Mouse (Mus musculus): ENCODE measurements at regions not wholly inside any gene's neighbourhood (a gene's known extent, or its start where the extent isn't known, plus 50 kb on each side); places are given as distances from the start of the nearest gene placed in this dataset.

DNA sequence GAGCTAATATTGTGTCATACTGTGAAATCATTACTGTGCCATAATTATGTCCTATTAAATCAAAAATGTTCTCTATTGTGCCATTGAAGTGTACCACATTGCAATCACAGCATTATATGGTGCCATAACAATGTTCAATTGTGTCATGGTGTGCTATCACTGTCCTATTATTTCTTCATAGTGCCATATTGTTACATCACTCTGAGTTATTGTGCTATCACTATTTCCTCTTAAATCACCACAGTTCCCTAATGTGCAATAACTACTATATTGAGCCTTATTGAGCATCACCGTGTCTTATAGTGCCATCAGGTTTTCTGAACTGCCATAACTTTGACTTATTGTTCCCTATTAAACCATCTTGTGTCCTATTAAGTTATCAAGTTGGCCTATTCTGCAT lies 299.7 kb downstream of the Slco6d1 start:
- TF ChIP-seq POLR2A (IDR thresholded peaks at IDR 0.05; ENCODE audit: extremely low read depth, insufficient read depth, low read length) (no peak), CTCF (IDR thresholded peaks at IDR 0.05; ENCODE audit: extremely low read depth, insufficient read depth, low read length) (no peak)
